Mouse (Mus musculus) spleen, postnatal 4 days (tissue): ENCODE results near the gene Tmem184b.
A peak's percentile ranks its signal among the peaks of the same experiment; 100 is the strongest.

Experiments
- DNase-seq, 2 experiments: peaks; one replicate each; pipeline ENCODE4 v3.0.0; 2022; ENCODE audit warnings: low spot score in 2 of 2

Gene Tmem184b

GRCm38 (mm10) chr15:79399231-79400052 is 3.9 kb downstream of the Tmem184b start:
- no peak for DNase-seq

- peak in 1 of 2 experiments; percentile 44 for DNase-seq
Measured at GRCm38 (mm10) chr15:79396736-79397135, 6.6 kb downstream of the Tmem184b start.

DNA sequence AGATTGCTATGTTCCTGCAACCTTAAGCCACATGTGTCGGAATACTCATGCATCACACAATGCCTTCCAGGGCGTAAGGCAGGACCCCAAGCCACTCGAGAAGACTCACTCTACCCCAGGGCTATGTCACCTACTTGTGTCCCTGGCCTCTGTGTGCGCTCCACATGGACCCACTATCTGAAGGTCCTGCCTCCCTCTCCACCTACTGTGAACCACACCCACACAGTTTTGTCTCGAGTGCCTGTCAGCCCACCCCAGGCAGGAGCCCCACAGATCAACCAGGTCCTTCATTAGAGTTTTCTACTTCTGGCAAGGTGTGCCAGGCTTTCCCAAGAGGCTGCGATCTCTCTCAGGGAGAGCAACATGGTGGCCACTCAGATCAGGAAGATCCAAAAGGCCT is 8.1 kb downstream of the Tmem184b start:
- DNase-seq, result no peak

DNA sequence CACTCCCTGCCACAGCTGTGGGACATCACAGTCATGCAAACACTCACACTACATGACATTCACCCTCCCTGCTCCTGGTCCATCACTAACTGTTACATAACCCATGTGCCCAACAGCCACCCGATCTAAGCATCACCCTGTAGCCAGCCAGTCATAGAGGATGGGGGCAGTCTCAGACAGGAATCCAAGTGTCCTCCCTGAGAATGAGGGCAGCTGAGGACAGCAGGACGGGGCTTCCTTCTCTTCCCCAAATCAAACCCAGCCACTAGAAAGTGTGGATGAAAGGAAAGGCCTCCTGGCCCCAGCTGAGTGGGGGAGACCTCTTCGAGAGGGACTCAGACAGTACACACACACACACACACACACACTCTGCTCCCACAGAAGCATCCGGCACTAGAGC is 8.5 kb downstream of the Tmem184b start:
- DNase-seq, result no peak

DNA sequence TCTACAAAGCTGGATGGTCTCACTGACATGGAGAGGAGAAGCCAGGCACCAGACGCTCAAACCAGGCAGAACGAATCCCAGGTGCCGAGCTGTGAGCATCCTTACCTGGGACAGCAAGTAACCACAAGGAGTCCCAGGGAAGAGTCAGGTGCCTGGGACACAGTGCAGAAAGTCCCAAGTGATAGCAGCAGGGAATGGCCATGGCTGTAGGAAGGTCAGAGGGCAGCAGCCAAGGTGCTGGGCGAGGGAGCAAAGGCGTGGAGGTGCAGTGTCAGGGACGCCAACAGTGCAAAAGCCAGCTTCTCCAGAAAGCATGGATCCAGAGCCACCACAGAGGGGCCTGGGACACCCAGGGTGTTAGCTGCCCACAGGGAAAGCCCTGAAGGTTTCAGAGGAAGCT is 10.3 kb downstream of the Tmem184b start:
- DNase-seq, result no peak

GRCm38 (mm10) chr15:79392527-79392926 is 10.8 kb downstream of the Tmem184b start:
- no peak for DNase-seq

- no peak for DNase-seq
Measured at GRCm38 (mm10) chr15:79391447-79392093, 11.8 kb downstream of the Tmem184b start.

- no peak for DNase-seq
Measured at GRCm38 (mm10) chr15:79390434-79390833, 12.9 kb downstream of the Tmem184b start.

DNA sequence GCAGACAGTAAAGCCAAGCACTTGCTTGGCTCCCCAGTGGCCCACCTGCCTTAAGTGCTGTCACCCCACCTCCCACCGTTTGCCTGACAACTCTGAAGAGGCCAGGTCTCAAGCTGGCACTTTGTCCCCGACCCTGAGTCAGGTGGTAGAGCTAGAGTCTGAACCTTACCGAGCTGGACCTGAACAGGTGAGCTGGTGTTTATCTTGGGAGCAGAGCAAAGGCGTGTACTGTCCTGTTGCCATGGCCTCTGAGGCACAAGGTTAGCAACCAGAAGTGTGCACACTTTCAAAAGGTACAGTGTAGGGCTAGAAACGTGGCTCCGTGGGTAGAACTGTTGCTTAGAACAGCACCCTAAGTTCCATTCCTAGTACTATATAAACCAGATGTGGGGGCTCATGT is 15.2 kb downstream of the Tmem184b start:
- no peak for DNase-seq

DNA sequence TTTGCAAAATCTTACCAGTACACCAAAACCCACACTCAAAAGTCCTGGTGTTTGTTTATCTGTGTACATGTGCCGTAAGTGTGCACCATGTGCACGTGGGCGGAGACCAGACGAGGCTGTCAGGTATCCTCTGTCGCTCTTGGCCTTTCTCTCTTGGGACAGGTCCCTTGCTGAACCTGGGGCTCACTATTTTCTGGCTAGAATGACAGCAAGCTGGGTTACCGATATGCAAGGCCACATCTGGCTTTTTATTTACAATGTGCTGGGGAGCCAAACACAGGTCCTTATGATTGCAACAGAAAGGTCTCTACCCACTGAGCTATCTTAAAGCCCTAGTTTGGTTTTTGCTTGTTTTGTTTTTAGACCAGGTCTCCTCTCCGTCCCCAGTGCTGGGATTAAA is 15.8 kb downstream of the Tmem184b start:
- DNase-seq, result no peak

- DNase-seq, result no peak
Measured at GRCm38 (mm10) chr15:79387081-79387480, 16.3 kb downstream of the Tmem184b start.

DNA sequence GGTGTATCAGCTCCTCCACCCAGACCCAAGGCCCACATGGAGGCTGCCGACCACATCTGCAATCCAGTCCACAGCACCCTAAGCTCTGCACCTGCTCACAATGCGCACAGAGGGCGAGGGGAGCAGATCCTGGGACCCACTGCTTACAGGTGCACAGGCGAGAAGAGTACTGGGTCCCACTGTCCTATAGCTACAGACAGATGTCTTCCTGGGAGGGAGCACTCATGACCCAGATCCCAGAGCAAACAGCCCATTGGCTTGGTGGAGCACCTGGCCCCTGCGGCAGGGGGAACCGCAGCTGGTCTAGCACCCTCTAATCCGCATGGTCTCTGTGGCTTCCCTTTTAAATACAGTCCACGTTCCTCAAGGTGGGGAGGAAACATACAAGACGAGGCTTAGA is 21.7 kb downstream of the Tmem184b start:
- DNase-seq, result no peak

DNA sequence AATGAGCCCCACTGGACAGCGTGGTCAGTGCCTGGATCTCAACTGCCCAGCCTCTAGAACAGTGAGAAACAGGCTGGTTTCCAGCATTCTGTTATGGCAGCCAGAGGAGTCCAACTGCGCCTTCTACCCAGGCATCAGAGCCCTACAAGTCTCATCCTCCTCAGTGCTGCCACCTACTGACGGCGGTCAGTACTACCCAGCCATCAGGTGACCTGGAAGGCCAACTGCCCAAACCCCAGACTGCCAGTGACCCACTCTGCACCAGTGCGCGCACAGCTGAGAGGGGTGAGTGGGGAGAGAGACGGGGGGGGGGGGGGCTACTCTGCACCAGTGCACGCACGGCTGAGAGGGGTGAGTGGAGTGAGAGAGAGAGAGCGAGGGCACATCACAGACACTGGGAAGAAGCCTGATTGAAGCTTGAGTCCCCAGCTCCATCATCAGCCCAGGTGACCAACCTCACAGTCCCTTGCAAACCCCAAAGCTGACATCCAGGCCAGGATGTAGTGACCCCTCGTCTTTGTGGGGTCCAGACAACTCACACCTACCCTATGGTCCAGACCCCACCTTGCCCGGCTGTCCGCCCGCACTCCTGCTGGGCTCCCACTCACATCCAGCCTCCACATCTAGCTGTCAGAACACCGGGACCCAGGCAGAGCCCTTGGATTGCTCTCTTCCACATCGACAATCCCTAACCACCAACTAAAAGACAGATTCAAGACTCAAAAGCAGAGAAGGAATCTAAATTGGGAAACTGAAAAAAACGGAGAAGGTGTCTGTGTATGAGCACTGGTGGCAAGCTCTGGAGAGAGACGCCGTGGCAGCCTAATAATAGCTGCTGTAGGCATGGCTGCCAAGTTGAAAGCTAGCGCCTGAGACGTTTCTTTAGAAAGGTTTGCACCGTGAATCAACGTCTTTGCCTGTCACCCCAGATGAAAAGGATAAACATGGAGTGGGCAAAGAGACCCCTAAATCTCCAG is 22.6 kb downstream of the Tmem184b start:
- peak; percentile 67 to 89 for DNase-seq

- DNase-seq, result no peak
Measured at GRCm38 (mm10) chr15:79379658-79380057, 23.7 kb downstream of the Tmem184b start.

DNA sequence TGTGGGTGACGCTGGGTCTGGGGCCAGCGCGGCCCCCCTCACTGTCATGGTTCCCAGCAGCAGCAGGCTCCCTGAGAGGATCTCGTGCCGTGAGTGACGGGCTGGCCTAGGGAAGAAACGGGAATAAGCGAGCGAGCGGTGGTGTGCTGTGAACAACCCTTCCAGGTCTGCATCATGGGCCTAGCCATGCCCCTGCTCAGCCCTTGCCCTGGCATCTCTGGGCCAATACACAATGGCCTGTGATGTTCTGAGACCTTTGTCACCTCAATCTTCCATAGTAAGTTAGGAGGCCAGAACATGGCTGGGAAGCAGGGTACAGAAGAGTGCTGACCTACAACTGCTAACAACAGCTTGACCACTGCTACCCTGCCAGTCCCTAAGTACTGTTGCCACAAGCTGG is 24.8 kb downstream of the Tmem184b start:
- DNase-seq, result no peak

DNA sequence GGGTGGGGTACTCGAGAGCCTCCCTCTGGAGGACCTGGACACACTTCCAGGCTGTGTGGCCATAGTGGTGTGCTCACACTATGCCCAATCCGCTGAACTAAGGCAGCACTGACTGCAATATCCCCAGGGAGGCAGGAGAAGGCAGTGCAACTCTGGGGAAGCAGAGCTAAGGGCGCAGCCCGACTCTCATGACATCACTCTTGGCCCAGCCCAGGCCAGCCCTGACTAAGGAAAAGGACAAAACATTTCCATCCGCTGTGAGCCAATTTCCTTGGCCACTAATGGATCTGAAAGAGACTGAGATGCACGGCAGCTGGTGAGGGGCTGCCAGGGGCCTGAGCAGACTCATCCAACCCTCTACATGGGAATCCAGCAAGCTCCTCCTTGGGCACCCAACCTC is 25.7 kb downstream of the Tmem184b start:
- DNase-seq, result no peak

DNA sequence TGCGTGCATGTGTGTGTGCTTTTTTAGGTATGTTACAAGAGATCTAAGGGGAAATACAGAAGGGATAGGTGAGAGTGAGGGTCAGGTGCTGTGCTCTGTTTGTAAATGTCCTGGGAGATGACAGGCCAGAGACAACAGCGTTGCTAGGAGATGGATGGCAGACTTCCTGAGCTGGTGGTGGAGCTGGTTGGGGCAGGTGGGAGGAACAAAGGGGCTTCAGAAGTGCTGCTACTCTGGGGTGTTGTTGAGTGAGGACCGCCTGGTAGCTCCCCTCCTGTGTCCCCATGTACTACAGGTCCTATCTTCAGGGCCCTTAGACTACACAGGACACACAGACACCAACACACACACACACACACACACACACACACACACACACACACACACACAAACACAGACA is 28.6 kb downstream of the Tmem184b start:
- no peak for DNase-seq

GRCm38 (mm10) chr15:79370281-79370843 is 33.0 kb downstream of the Tmem184b start:
- DNase-seq, result no peak

- no peak for DNase-seq
Measured at GRCm38 (mm10) chr15:79369452-79370280, 33.7 kb downstream of the Tmem184b start.

DNA sequence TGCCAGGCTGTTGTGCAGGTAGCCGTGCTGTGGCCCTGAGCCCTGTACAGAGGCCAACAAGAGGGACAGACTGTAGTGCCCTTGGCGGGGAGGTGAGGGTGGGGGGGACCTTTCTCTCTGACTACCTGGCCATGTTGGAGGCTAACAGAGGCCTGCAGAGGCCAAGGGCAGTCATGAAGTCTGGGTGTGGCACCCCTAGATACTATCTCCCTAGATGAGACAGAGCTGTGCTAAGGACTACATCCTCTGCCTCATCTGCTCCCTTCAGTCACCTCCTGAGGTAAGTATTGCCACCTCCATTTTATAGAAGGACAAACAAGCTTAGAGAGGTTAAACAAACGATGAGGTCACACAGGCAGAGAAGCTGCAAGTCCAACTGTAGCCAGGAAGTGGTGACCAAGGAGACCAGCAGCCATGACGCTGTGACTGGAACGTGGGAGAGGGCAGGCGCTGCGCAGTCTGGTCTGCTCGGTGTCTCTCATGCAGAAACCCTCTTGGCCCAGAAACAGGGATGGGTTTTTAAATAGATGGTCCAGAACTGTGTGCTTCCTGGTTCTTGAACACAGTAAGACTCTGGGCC is 34.4 kb downstream of the Tmem184b start:
- DNase-seq, result no peak
